Mouse (Mus musculus): ENCODE measurements at regions not wholly inside any gene's neighbourhood (a gene's known extent, or its start where the extent isn't known, plus 50 kb on each side); places are given as distances from the start of the nearest gene placed in this dataset.

DNA sequence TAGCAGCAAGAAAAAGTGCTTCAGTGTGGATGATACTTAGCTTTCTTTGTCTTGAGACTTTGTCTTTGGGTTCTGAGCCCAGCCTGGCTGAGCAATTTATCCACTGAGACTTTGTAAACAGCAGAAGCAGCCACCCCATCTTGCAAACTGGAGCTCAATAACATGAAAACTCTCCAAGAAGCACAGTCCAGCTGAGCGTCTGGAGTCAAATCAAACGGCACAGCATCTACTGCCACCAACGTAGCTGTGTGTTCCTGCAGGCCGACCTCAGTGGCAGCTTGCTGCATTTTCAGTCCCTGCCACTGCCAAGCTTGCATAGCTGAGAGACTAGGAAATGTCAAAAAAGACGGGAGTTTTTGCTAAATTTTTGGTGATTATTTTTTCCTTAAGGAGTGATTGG lies 68.8 kb upstream of the Galnt17 start:
- whole genome bisulfite sequencing = 68% methylated on average over 5 of the region's 5 CpGs
- no peak for DNase-seq (ENCODE audit: low spot score)
- no peak overlapping the region for H3K4me2 ChIP-seq (ENCODE audit: low read depth, low read length)
- no peak for ATAC-seq (ENCODE audit: low read depth)
- H3K4me3 ChIP-seq (ENCODE audit: low read depth, low read length) = no peak overlapping the region
- H3K27ac ChIP-seq (replicated peaks; ENCODE audit: low read depth, low read length) = no peak overlapping the region
- no peaks in the 10 kb centered on the region for H3K4me1 ChIP-seq (ENCODE audit: control insufficient read depth, insufficient read depth, low read length)
- no peaks in the 10 kb centered on the region for H3K27me3 ChIP-seq (replicated peaks; ENCODE audit: control insufficient read depth, insufficient read depth, low read length)
- no peaks in the 10 kb centered on the region for H3K36me3 ChIP-seq (ENCODE audit: control insufficient read depth, insufficient read depth, low read length)
- no peaks in the 10 kb centered on the region for H3K9me3 ChIP-seq (ENCODE audit: control insufficient read depth, low read length)
- no peak overlapping the region for H3K9ac ChIP-seq (ENCODE audit: low read depth, low read length)

GRCm38 (mm10) chr5:131371341-131372134 lies 63.2 kb upstream of the Galnt17 start:
- Histone ChIP-seq H3K4me1 (ENCODE audit: control insufficient read depth, insufficient read depth, low read length) (0 out of 2 replicates have a peak, but pooled peaks cover 5% of the 10 kb centered on the region), H3K36me3 (ENCODE audit: control insufficient read depth, insufficient read depth, low read length) (no peaks in the 10 kb centered on the region), H3K9ac (ENCODE audit: low read depth, low read length) (no peak overlapping the region), H3K9me3 (ENCODE audit: control insufficient read depth, low read length) (no peaks in the 10 kb centered on the region), H3K4me2 (ENCODE audit: low read depth, low read length) (no peak overlapping the region), H3K27me3 (replicated peaks; ENCODE audit: control insufficient read depth, insufficient read depth, low read length) (no peaks in the 10 kb centered on the region), H3K27ac (replicated peaks; ENCODE audit: low read depth, low read length) (peak overlapping the region; percentile 65), H3K4me3 (ENCODE audit: low read depth, low read length) (no peak overlapping the region)
- WGBS = 28% methylated on average over 4 of the region's 4 CpGs
- peak; percentile 81 for DNase-seq (ENCODE audit: low spot score)
- no peak for ATAC-seq (ENCODE audit: low read depth)

GRCm38 (mm10) chr5:131367461-131367860 lies 59.2 kb upstream of the Galnt17 start:
- Histone ChIP-seq H3K27me3 (replicated peaks; ENCODE audit: control insufficient read depth, insufficient read depth, low read length) (no peaks in the 10 kb centered on the region), H3K4me2 (ENCODE audit: low read depth, low read length) (no peak overlapping the region), H3K4me1 (ENCODE audit: control insufficient read depth, insufficient read depth, low read length) (0 out of 2 replicates have a peak, but pooled peaks cover 5% of the 10 kb centered on the region), H3K9ac (ENCODE audit: low read depth, low read length) (no peak overlapping the region), H3K4me3 (ENCODE audit: low read depth, low read length) (no peak overlapping the region), H3K27ac (replicated peaks; ENCODE audit: low read depth, low read length) (no peak overlapping the region), H3K9me3 (ENCODE audit: control insufficient read depth, low read length) (no peaks in the 10 kb centered on the region), H3K36me3 (ENCODE audit: control insufficient read depth, insufficient read depth, low read length) (no peaks in the 10 kb centered on the region)
- 31% methylated on average over 4 of the region's 4 CpGs for WGBS
- ATAC-seq (ENCODE audit: low read depth) = no peak
- DNase-seq (ENCODE audit: low spot score) = peak; percentile 31

- H3K9me3 ChIP-seq (ENCODE audit: control insufficient read depth, low read length) = no peaks in the 10 kb centered on the region
- no peak overlapping the region for H3K4me3 ChIP-seq (ENCODE audit: low read depth, low read length)
- H3K4me1 ChIP-seq (ENCODE audit: control insufficient read depth, insufficient read depth, low read length) = no peaks in the 10 kb centered on the region
- H3K4me2 ChIP-seq (ENCODE audit: low read depth, low read length) = no peak overlapping the region
- no peak overlapping the region for H3K27ac ChIP-seq (replicated peaks; ENCODE audit: low read depth, low read length)
- H3K27me3 ChIP-seq (replicated peaks; ENCODE audit: control insufficient read depth, insufficient read depth, low read length) = no peaks in the 10 kb centered on the region
- no peak for DNase-seq (ENCODE audit: low spot score)
- no peaks in the 10 kb centered on the region for H3K36me3 ChIP-seq (ENCODE audit: control insufficient read depth, insufficient read depth, low read length)
- H3K9ac ChIP-seq (ENCODE audit: low read depth, low read length) = no peak overlapping the region
- ATAC-seq (ENCODE audit: low read depth) = no peak
- 79% methylated on average over 3 of the region's 3 CpGs for WGBS
Measured at GRCm38 (mm10) chr5:131359831-131360230, 51.5 kb upstream of the Galnt17 start.
